In the genomic region with DNA sequence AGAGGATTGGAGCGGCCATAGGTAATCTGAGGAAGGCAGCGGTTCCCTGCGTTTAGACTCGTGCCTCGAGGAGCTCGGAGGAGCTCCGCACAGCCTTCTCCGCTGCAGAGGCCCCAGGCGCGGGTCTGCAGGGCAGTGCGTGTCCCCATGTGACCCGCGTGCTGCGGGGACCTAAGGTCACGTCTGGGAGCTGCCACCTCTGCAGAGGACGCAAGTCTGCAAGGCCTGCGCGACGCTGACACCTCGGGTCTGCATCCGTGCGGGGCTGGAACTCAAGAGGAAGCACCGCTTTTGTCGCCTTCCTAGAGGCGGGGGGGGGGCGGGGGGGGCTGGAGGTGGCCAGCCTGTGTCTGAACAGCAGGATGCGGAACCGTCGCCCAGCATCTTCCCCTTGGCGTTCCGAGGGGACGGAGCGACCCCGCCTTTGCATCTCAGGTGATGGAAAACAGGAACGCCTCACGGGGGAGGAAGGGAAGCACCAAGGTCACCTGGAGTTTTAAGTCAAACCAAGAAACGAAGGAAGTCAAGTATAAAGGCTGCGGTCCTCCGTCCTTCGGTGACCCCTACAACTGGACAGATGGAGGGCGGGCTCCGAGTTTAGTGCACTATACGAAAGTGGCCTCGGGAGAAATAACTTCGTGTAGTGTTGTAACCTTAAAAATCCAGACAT, we compare ENCODE assay signal across 7 mouse cellular contexts. TPM values are rescaled to one million over a fixed set of nuclear protein-coding genes. Genes with fewer than 3 reads are reported as not detected.
DNase-seq lines count a peak whose midpoint lies in the region; ATAC-seq and TF ChIP-seq lines count a peak whose summit lies in the region.

No protein-coding gene starts in this region.

- WGBS in limb, embryonic 11.5 days, result under 1% methylated on average over 44 of the region's 45 CpGs

- intact Hi-C loops in left cerebral cortex, adult 2 months (cut with DNase I), result loop anchor here (1.0 kb wide), 2 partner anchors 23 to 56 kb away; a partner anchor contains a TSS
- intact Hi-C loops in left cerebral cortex, postnatal 4 days (cut with DNase I), result loop anchor here (5.0 kb wide), 1 partner anchor 56 kb away; a partner anchor contains a TSS

- H3K9me3 ChIP-seq in limb, embryonic 11.5 days (ENCODE audit: control insufficient read depth, low read length), result no peaks in the 10 kb centered on the region

- H3K27me3 ChIP-seq in limb, embryonic 11.5 days (ENCODE audit: control insufficient read depth, insufficient read depth, low read length), result no peaks in the 10 kb centered on the region

- H3K36me3 ChIP-seq in limb, embryonic 11.5 days (ENCODE audit: control insufficient read depth, insufficient read depth, low read length), result no peaks in the 10 kb centered on the region

- DNase-seq in left cerebral cortex, adult 2 months (ENCODE audit: extremely low spot score in 1 of 2, low spot score in 2 of 2), result no peak
- no peak for DNase-seq in left cerebral cortex, postnatal 4 days
- peak; percentile 6 for DNase-seq in c-Kit-positive CD71-positive TER-119-negative erythroid progenitor cells, embryonic 14.5 days (ENCODE audit: low read depth)
- no peak for DNase-seq in limb, embryonic 11.5 days (ENCODE audit: low spot score)
- DNase-seq in urinary bladder, postnatal 14 days (ENCODE audit: low spot score), result no peak

- H3K4me3 ChIP-seq in left cerebral cortex, adult 2 months, result peak overlapping the region; percentile 71
- H3K4me3 ChIP-seq in limb, embryonic 11.5 days (ENCODE audit: low read depth, low read length), result peak overlapping the region; percentile 96

- peak overlapping the region; percentile 64 for H3K9ac ChIP-seq in limb, embryonic 11.5 days (ENCODE audit: low read length)

- H3K27ac ChIP-seq in left cerebral cortex, adult 2 months, result peak overlapping the region; percentile 85
- H3K27ac ChIP-seq in limb, embryonic 11.5 days (replicated peaks; ENCODE audit: low read depth, low read length), result peak overlapping the region; percentile 84

- H3K4me2 ChIP-seq in limb, embryonic 11.5 days (ENCODE audit: low read depth, severe bottlenecking), result peak overlapping the region; percentile 78

- no peak for TF ChIP-seq CTCF in left cerebral cortex, adult 2 months (IDR thresholded peaks at IDR 0.05)

- H3K4me1 ChIP-seq in limb, embryonic 11.5 days (ENCODE audit: control insufficient read depth, insufficient read depth, low read length), result peaks cover 16% of the 10 kb centered on the region

- ATAC-seq in granulocyte monocyte progenitor cell, adult 5-6 weeks (replicated peaks; ENCODE audit: poor library complexity, severe bottlenecking), result peak; percentile 50
- ATAC-seq in limb, embryonic 11.5 days (ENCODE audit: insufficient number of reproducible peaks, low FRiP score, low TSS enrichment, low read depth), result peak; percentile 35
- ATAC-seq in monocyte, adult 5-6 weeks (replicated peaks; ENCODE audit: insufficient number of reproducible peaks, low FRiP score, low TSS enrichment, poor library complexity, severe bottlenecking), result peak; percentile 16

RNA-seq across cellular contexts. Expression of a gene that starts 0.7 kb away (rescaled TPM):
- 10 to 100 TPM; 11.1 to 11.3 TPM for total RNA-seq in left cerebral cortex, adult 2 months (2021)
- total RNA-seq in left cerebral cortex, postnatal 4 days (2021), result 10 to 100 TPM; 13.3 to 13.8 TPM
- 10.9 and 16.1 TPM in 2 replicates for total RNA-seq in granulocyte monocyte progenitor cell, adult 5-6 weeks (2014; fragmentation: Nextera tagmentation)
- total RNA-seq in granulocyte monocyte progenitor cell, adult 5-6 weeks (2017), result 6.2 and 6.9 TPM in 2 replicates
- 14.8 and 16.3 TPM in 2 replicates for polyA plus RNA-seq in limb, embryonic 11.5 days (2014; fragmentation: Nextera tagmentation; extraction: Ambion mirVana)
- 4.2 to 8.0 TPM (median 4.8 TPM) in 3 replicates for total RNA-seq in monocyte, adult 5-6 weeks (2017)

RNA-seq across cellular contexts. Expression of a gene that starts 22.1 kb away (rescaled TPM):
- total RNA-seq in left cerebral cortex, adult 2 months (2021), result 100 to 1,000 TPM; 113 to 114 TPM
- 100 to 1,000 TPM; 131 to 140 TPM for total RNA-seq in left cerebral cortex, postnatal 4 days (2021)
- 34.6 and 41.1 TPM in 2 replicates for total RNA-seq in granulocyte monocyte progenitor cell, adult 5-6 weeks (2014; fragmentation: Nextera tagmentation)
- total RNA-seq in granulocyte monocyte progenitor cell, adult 5-6 weeks (2017), result 30.0 and 46.5 TPM in 2 replicates
- 107 and 110 TPM in 2 replicates for polyA plus RNA-seq in limb, embryonic 11.5 days (2014; fragmentation: Nextera tagmentation; extraction: Ambion mirVana)
- 56.3 to 87.7 TPM (median 82.9 TPM) in 3 replicates for total RNA-seq in monocyte, adult 5-6 weeks (2017)

RNA-seq across cellular contexts. Expression of a gene that starts 23.1 kb away (rescaled TPM):
- 100 to 1,000 TPM; 103 to 108 TPM for total RNA-seq in left cerebral cortex, adult 2 months (2021)
- total RNA-seq in left cerebral cortex, postnatal 4 days (2021), result 10 to 100 TPM; 32.4 to 33.4 TPM
- total RNA-seq in granulocyte monocyte progenitor cell, adult 5-6 weeks (2014; fragmentation: Nextera tagmentation), result 1.7 and 2.0 TPM in 2 replicates
- 0.09 and 0.21 TPM in 2 replicates for total RNA-seq in granulocyte monocyte progenitor cell, adult 5-6 weeks (2017)
- 10.3 and 11.2 TPM in 2 replicates for polyA plus RNA-seq in limb, embryonic 11.5 days (2014; fragmentation: Nextera tagmentation; extraction: Ambion mirVana)
- total RNA-seq in monocyte, adult 5-6 weeks (2017), result 1.3 to 2.1 TPM (median 2.1 TPM) in 3 replicates

RNA-seq across cellular contexts. Expression of a gene that starts 56.4 kb away (rescaled TPM):
- 10 to 100 TPM; 55.5 to 56.7 TPM for total RNA-seq in left cerebral cortex, adult 2 months (2021)
- 10 to 100 TPM; 35.2 to 39.2 TPM for total RNA-seq in left cerebral cortex, postnatal 4 days (2021)
- 38.6 and 52.6 TPM in 2 replicates for total RNA-seq in granulocyte monocyte progenitor cell, adult 5-6 weeks (2014; fragmentation: Nextera tagmentation)
- 31.0 and 31.1 TPM in 2 replicates for total RNA-seq in granulocyte monocyte progenitor cell, adult 5-6 weeks (2017)
- polyA plus RNA-seq in limb, embryonic 11.5 days (2014; fragmentation: Nextera tagmentation; extraction: Ambion mirVana), result 16.9 and 19.2 TPM in 2 replicates
- 35.6 to 42.2 TPM (median 39.3 TPM) in 3 replicates for total RNA-seq in monocyte, adult 5-6 weeks (2017)

Comparison
In these comparisons a context has a peak if more than half of its experiments do, and no peak if none do; other contexts are left out.
1. RNA of a gene that starts 23.1 kb away (total RNA-seq): 103 to 108 TPM in left cerebral cortex, adult 2 months and 32.4 to 33.4 TPM in left cerebral cortex, postnatal 4 days; 0.09 to 2.0 TPM in granulocyte monocyte progenitor cell, adult 5-6 weeks and 1.3 to 2.1 TPM in monocyte, adult 5-6 weeks; every median in the first group is over 10 times any median in the second.
2. Peak in every context shown above with its lines, with median percentiles within 50 percentile points of each other: ATAC-seq.